Mouse (Mus musculus) adrenal gland, postnatal 4 days (tissue): Measurements from ENCODE around the gene Unc13d. TPM values are rescaled to one million over a fixed set of nuclear protein-coding genes. Genes with fewer than 3 reads are reported as not detected.
"Not testable (repeated sequence)": the region's sequence is repeated elsewhere in the genome, so short reads cannot be mapped to it uniquely, and the experiment has no call there.

Experiments
- DNase-seq, 2 experiments: peaks; one replicate each; pipeline ENCODE4 v3.0.0; 2021 to 2022; ENCODE audit warnings: low spot score in 2 of 2, mixed read lengths in 2 of 2
- total RNA-seq, 2 experiments: library from RNA; stranded (reverse); gene quantifications; 2 replicates each; pipeline ENCODE4 v1.2.3; 2021

Gene Unc13d
- total RNA-seq, 2 experiments from 2014 or later = 1.1 to 2.4 TPM

GRCm38 (mm10) chr11:116023771-116024355, 53.9 kb downstream of the Unc13d start:
- DNase-seq = peak; percentile 71 to 74

GRCm38 (mm10) chr11:116023074-116023770, 54.5 kb downstream of the Unc13d start:
- DNase-seq = not testable (repeated sequence)

GRCm38 (mm10) chr11:116022256-116022780, 55.4 kb downstream of the Unc13d start:
- DNase-seq = no peak

GRCm38 (mm10) chr11:116021328-116022220, 56.2 kb downstream of the Unc13d start:
- no peak for DNase-seq

- no peak for DNase-seq
Measured at GRCm38 (mm10) chr11:116020519-116020922, 57.2 kb downstream of the Unc13d start.

GRCm38 (mm10) chr11:116019976-116020411, 57.8 kb downstream of the Unc13d start:
- DNase-seq = no peak

GRCm38 (mm10) chr11:116019360-116019791, 58.4 kb downstream of the Unc13d start:
- no peak for DNase-seq

GRCm38 (mm10) chr11:116018867-116019266, 58.9 kb downstream of the Unc13d start:
- DNase-seq = not testable (repeated sequence)

GRCm38 (mm10) chr11:116018106-116018505, 59.7 kb downstream of the Unc13d start:
- no peak for DNase-seq

GRCm38 (mm10) chr11:116014821-116015220, 62.9 kb downstream of the Unc13d start:
- no peak for DNase-seq

- peak; percentile 67 for DNase-seq
Measured at GRCm38 (mm10) chr11:116012262-116012947, 65.4 kb downstream of the Unc13d start, which contains the start of gene Galk1. TSS of gene Galk1 (minus strand) at chr11:116012719.

Other genes with a start within 250 kb of the Unc13d start
- gene Myo15b, start 219.6 kb downstream of the Unc13d start, total RNA-seq = 1 to 10 TPM; 1.1 to 6.8 TPM
- 1 to 10 TPM; 2.1 to 2.3 TPM for gene Smim5, start 178.0 kb downstream of the Unc13d start, total RNA-seq
- 1 to 10 TPM in 1 of 2 experiments, not detected in 1; 1.8 TPM for gene Smim6, start 165.9 kb downstream of the Unc13d start, total RNA-seq
- gene Sap30bp, start 144.7 kb downstream of the Unc13d start, total RNA-seq = 10 to 100 TPM; 44.9 to 51.5 TPM
- 10 to 100 TPM; 28.6 to 28.8 TPM for gene Recql5, start 144.5 kb downstream of the Unc13d start, total RNA-seq
- 1 to 10 TPM; 5.0 to 8.7 TPM for gene Itgb4, start 103.3 kb downstream of the Unc13d start, total RNA-seq
- 10 to 100 TPM; 70.2 to 88.6 TPM for gene Galk1, start 65.2 kb downstream of the Unc13d start, total RNA-seq
- gene H3f3b, start 50.0 kb downstream of the Unc13d start, total RNA-seq = 100 to 1,000 TPM; 751 to 846 TPM
- 10 to 100 TPM; 41.3 to 45.5 TPM for gene Unk, start 47.6 kb downstream of the Unc13d start, total RNA-seq
- 100 to 1,000 TPM; 126 to 136 TPM for gene Wbp2, start 9.0 kb upstream of the Unc13d start, total RNA-seq
- 10 to 100 TPM; 21.3 to 23.9 TPM for gene Trim47, start 49.2 kb upstream of the Unc13d start, total RNA-seq
- gene Trim65, start 53.2 kb upstream of the Unc13d start, total RNA-seq = 1 to 10 TPM; 8.2 to 8.5 TPM
- gene Mrpl38, start 60.9 kb upstream of the Unc13d start, total RNA-seq = 10 to 100 TPM; 75.4 to 81.6 TPM
- gene Fbf1, start 90.2 kb upstream of the Unc13d start, total RNA-seq = 10 to 100 TPM; 57.7 to 63.5 TPM
- 10 to 100 TPM; 31.6 to 32.9 TPM for gene Ten1, start 120.9 kb upstream of the Unc13d start, total RNA-seq
- gene Acox1, start 121.1 kb upstream of the Unc13d start, total RNA-seq = 100 to 1,000 TPM; 100 to 111 TPM
- gene Evpl, start 160.1 kb upstream of the Unc13d start, total RNA-seq = 1 to 10 TPM; 2.2 to 4.3 TPM
- gene Srp68, start 196.3 kb upstream of the Unc13d start, total RNA-seq = 10 to 100 TPM; 79.7 to 81.2 TPM
- under 1 TPM; 0.20 to 0.28 TPM for gene Galr2, start 203.0 kb upstream of the Unc13d start, total RNA-seq
- gene Exoc7, start 229.3 kb upstream of the Unc13d start, total RNA-seq = 10 to 100 TPM; 80.2 to 88.5 TPM